Mouse (Mus musculus) kidney, embryonic 14.5 days (tissue): Measurements from ENCODE around the gene Wdr91. TPM values are rescaled to one million over a fixed set of nuclear protein-coding genes. Genes with fewer than 3 reads are reported as not detected.

ENCODE experiments used
- ATAC-seq: fragments of 200-750 bp; cut with Nextera tagmentation; 2 replicates; pipeline ENCODE4 v1.8.0; 2017; ENCODE audit warnings: moderate number of reproducible peaks, mild to moderate bottlenecking, moderate TSS enrichment, moderate library complexity; ENCODE audit not compliant: low FRiP score, low TSS enrichment
- H3K27ac ChIP-seq: fragments of 300-500 bp; sonication (generic); 2 replicates; pipeline ENCODE4 v1.5.1; 2014; ENCODE audit warnings: low read depth, mild to moderate bottlenecking, low read length, moderate library complexity, mixed read lengths
- H3K27me3 ChIP-seq: fragments of 300-500 bp; sonication (generic); 2 replicates; pipeline ENCODE4 v1.6.1; 2014; ENCODE audit warnings: mild to moderate bottlenecking, low read length; ENCODE audit not compliant: control insufficient read depth, insufficient read depth
- H3K36me3 ChIP-seq: fragments of 300-500 bp; sonication (generic); 2 replicates; pipeline ENCODE4 v1.6.1; 2014; ENCODE audit warnings: low read length, mixed read lengths; ENCODE audit not compliant: control insufficient read depth, insufficient read depth
- H3K4me1 ChIP-seq: fragments of 300-500 bp; sonication (generic); 2 replicates; pipeline ENCODE4 v1.6.1; 2014; ENCODE audit warnings: low read length, mixed read lengths; ENCODE audit not compliant: control insufficient read depth, insufficient read depth
- H3K4me2 ChIP-seq: fragments of 300-500 bp; sonication (generic); replicated peaks from 2 replicates; pipeline ENCODE4 v1.6.1; 2014; ENCODE audit warnings: low read depth, mild to moderate bottlenecking, low read length
- H3K4me3 ChIP-seq: fragments of 300-500 bp; sonication (generic); 2 replicates; pipeline ENCODE4 v1.5.1; 2014; ENCODE audit warnings: mild to moderate bottlenecking, low read length
- H3K9ac ChIP-seq: fragments of 300-500 bp; sonication (generic); 2 replicates; pipeline ENCODE4 v1.6.1; 2014; ENCODE audit warnings: low read depth, mild to moderate bottlenecking, low read length, moderate library complexity
- H3K9me3 ChIP-seq: fragments of 300-500 bp; sonication (generic); 2 replicates; pipeline ENCODE4 v1.6.1; 2016; ENCODE audit warnings: low read length; ENCODE audit not compliant: control insufficient read depth
- WGBS: fragments of 180-500 bp; shearing (Covaris S2); extraction: QIAGEN DNeasy Blood & Tissue Kit; methylation state at CpG from one replicate; pipeline ENCODE4 v1.1.7; 2014; 5-methylcytosine and 5-hydroxymethylcytosine counted together
- polyA plus RNA-seq: library from polyadenylated mRNA; unstranded; fragments of >200 nt; fragmentation: Nextera tagmentation; extraction: Ambion mirVana; gene quantifications from 2 replicates; pipeline ENCODE4 v1.2.1, GENCODE M21; 2014

Gene Wdr91
- polyA plus RNA-seq, 1 experiment from 2014 or later = 11.0 TPM

GRCm38 (mm10) chr6:34943499-34943898 lies 32.8 kb upstream of the Wdr91 start:
- Histone ChIP-seq H3K27ac (no peak overlapping the region), H3K4me3 (no peak overlapping the region), H3K36me3 (no peaks in the 10 kb centered on the region), H3K4me1 (no peaks in the 10 kb centered on the region), H3K9ac (no peak overlapping the region), H3K4me2 (no peak overlapping the region), H3K27me3 (no peaks in the 10 kb centered on the region), H3K9me3 (0 out of 2 replicates have a peak, but pooled peaks cover 3% of the 10 kb centered on the region)
- WGBS = 77% methylated on average over 5 of the region's 5 CpGs
- ATAC-seq = no peak

- Histone ChIP-seq H3K27ac (no peak overlapping the region), H3K4me2 (no peak overlapping the region), H3K4me3 (no peak overlapping the region), H3K27me3 (no peaks in the 10 kb centered on the region), H3K9ac (no peak overlapping the region), H3K4me1 (no peaks in the 10 kb centered on the region; the same call in 1 of the 2 replicates), H3K9me3 (0 out of 2 replicates have a peak, but pooled peaks cover 1% of the 10 kb centered on the region), H3K36me3 (no peaks in the 10 kb centered on the region)
- WGBS = 93% methylated on average over 9 of the region's 9 CpGs
- no peak for ATAC-seq
Observed at GRCm38 (mm10) chr6:34942446-34942845, 31.8 kb upstream of the Wdr91 start.

- no peaks in the 10 kb centered on the region for H3K27me3 ChIP-seq
- ATAC-seq = no peak
- no peak overlapping the region for H3K27ac ChIP-seq
- no peak overlapping the region for H3K4me3 ChIP-seq
- H3K4me2 ChIP-seq = no peak overlapping the region
- no peak overlapping the region for H3K9ac ChIP-seq
- H3K4me1 ChIP-seq = no peaks in the 10 kb centered on the region; the same call in 1 of the 2 replicates
- no peaks in the 10 kb centered on the region for H3K36me3 ChIP-seq
- 80% methylated on average over 2 of the region's 2 CpGs for WGBS
- no peaks in the 10 kb centered on the region for H3K9me3 ChIP-seq
Observed at GRCm38 (mm10) chr6:34941496-34941895, 30.8 kb upstream of the Wdr91 start.

- H3K36me3 ChIP-seq = no peaks in the 10 kb centered on the region
- no peaks in the 10 kb centered on the region for H3K27me3 ChIP-seq
- ATAC-seq = no peak
- no peak overlapping the region for H3K4me2 ChIP-seq
- H3K9me3 ChIP-seq = no peaks in the 10 kb centered on the region
- no peak overlapping the region for H3K9ac ChIP-seq
- no peaks in the 10 kb centered on the region; the same call in 1 of the 2 replicates for H3K4me1 ChIP-seq
- WGBS = 91% methylated on average over 8 of the region's 8 CpGs
- H3K4me3 ChIP-seq = no peak overlapping the region
- H3K27ac ChIP-seq = no peak overlapping the region
Observed at GRCm38 (mm10) chr6:34939451-34939850, 28.8 kb upstream of the Wdr91 start.

DNA sequence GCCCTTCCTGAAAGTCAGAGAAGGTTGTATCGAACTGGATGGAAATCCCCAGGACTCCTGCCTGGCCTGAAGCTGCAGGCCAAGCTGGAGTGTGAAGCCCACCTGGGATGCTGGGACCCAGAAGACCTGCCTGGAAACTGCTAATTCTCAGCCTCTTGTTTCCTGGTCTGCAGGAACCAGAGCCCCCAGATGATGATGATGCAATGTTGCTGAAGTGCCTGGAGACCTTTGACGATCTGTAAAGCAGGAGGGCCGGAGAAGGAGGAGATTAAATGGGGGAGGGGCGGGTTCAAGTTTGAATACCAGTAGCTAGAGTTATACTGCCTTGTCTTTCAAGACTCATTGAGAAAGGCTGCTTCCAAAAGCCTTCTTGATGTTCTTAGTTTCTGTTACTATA lies 28.3 kb upstream of the Wdr91 start:
- Histone ChIP-seq H3K27me3 (no peaks in the 10 kb centered on the region), H3K4me3 (no peak overlapping the region), H3K27ac (no peak overlapping the region), H3K9ac (no peak overlapping the region), H3K36me3 (no peaks in the 10 kb centered on the region), H3K9me3 (no peaks in the 10 kb centered on the region), H3K4me2 (no peak overlapping the region), H3K4me1 (no peaks in the 10 kb centered on the region; the same call in 1 of the 2 replicates)
- ATAC-seq = no peak
- 48% methylated on average over 4 of the region's 4 CpGs for WGBS

DNA sequence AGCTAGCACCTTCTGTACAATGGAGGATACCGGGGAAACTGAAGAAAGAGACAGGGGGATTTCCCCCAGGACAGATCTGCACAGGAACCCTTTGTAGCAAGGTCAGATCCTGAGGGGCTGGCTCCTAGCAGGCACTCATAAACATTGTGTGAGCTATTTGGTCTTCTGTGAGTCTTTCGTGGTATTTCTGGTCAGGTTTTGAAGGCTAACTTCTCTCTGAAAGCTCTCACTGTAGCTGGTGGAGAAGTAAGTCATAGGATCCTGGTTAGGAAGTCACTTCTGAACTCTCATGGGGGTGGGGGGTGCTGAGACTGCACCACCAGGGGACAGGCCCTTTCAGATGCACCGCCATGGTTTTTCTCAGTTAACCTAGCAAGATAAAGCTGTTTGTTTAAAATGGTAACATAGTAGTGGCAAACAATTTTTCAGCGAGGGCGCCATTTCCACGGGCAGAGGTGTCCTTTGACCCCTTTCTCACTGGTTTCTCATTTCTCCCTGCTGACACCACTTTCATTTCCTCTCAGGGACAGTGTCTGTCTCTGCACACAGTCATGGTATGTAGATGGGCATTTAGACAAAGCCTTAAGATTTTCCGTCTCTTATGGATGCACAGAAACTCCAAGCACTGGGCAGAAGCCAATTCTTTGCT lies 27.7 kb upstream of the Wdr91 start:
- no peaks in the 10 kb centered on the region for H3K9me3 ChIP-seq
- H3K27ac ChIP-seq = no peak overlapping the region
- H3K4me2 ChIP-seq = no peak overlapping the region
- H3K4me3 ChIP-seq = no peak overlapping the region
- H3K27me3 ChIP-seq = no peaks in the 10 kb centered on the region
- 71% methylated on average over 7 of the region's 7 CpGs for WGBS
- ATAC-seq = no peak
- no peak overlapping the region for H3K9ac ChIP-seq
- no peaks in the 10 kb centered on the region for H3K36me3 ChIP-seq
- H3K4me1 ChIP-seq = no peaks in the 10 kb centered on the region; the same call in 1 of the 2 replicates

DNA sequence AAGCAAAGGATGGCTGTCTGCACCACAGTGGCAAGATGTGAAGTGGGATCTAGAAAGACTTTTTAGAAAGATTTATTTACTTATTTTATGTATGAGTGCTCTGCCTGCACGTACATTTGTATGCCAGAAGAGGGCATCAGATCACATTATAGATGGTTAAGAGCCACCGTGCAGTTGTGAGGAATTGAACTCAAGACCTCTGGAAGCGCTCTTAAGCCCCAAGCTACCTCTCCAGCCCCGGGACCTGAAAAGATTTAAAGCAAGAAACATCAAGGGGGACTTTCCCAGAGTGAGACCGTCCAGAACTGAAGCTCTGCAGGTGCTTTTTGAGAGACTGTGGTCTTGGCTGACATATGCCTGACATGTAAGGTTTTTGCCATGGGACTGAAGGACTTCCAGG lies 26.1 kb upstream of the Wdr91 start:
- no peak overlapping the region for H3K4me3 ChIP-seq
- no peaks in the 10 kb centered on the region for H3K27me3 ChIP-seq
- H3K9ac ChIP-seq = no peak overlapping the region
- H3K4me2 ChIP-seq = no peak overlapping the region
- H3K36me3 ChIP-seq = no peaks in the 10 kb centered on the region
- WGBS = 68% methylated on average over 5 of the region's 5 CpGs
- H3K4me1 ChIP-seq = no peaks in the 10 kb centered on the region; the same call in 1 of the 2 replicates
- ATAC-seq = no peak
- H3K9me3 ChIP-seq = no peaks in the 10 kb centered on the region
- H3K27ac ChIP-seq = no peak overlapping the region

GRCm38 (mm10) chr6:34932633-34933032 lies 22.0 kb upstream of the Wdr91 start:
- Histone ChIP-seq H3K9me3 (no peaks in the 10 kb centered on the region), H3K36me3 (no peaks in the 10 kb centered on the region), H3K27me3 (no peaks in the 10 kb centered on the region), H3K4me3 (no peak overlapping the region), H3K4me1 (no peaks in the 10 kb centered on the region), H3K27ac (no peak overlapping the region), H3K4me2 (no peak overlapping the region), H3K9ac (no peak overlapping the region)
- 93% methylated on average over 1 of the region's 1 CpGs for WGBS
- no peak for ATAC-seq

DNA sequence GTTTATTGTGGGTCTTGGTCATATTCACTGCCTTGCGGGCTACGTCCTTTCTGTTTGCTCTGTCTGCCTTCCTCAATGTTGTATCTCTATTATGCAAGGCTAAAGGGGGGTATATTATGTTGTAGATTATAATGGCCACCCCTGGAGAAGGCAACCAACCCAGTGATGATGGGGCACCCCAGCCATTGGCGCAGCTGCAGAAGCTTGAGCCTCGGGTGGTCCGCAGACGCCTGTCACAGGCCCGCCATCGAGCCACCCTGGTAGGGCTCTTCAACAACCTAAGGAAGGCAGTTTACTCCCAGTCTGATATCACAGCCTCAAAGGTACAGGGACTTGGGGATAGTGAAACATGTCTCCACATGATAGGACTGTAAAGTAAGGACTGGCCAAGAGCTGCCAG lies 16.9 kb upstream of the Wdr91 start:
- Histone ChIP-seq H3K4me3 (no peak overlapping the region), H3K27ac (no peak overlapping the region), H3K27me3 (no peaks in the 10 kb centered on the region), H3K4me1 (no peaks in the 10 kb centered on the region), H3K36me3 (no peaks in the 10 kb centered on the region), H3K9me3 (no peaks in the 10 kb centered on the region), H3K4me2 (no peak overlapping the region), H3K9ac (no peak overlapping the region)
- 95% methylated on average over 8 of the region's 8 CpGs for WGBS
- ATAC-seq = no peak
